Mouse (Mus musculus) lung, embryonic 15.5 days (tissue): ENCODE measurements around the gene Aak1. TPM values are rescaled to one million over a fixed set of nuclear protein-coding genes. Genes with fewer than 3 reads are reported as not detected.
A peak's percentile ranks its signal among the peaks of the same experiment; 100 is the strongest.

ENCODE experiments used
- ATAC-seq: fragments of 200-750 bp; cut with Nextera tagmentation; 2 replicates; pipeline ENCODE4 v1.8.0; 2017; ENCODE audit warnings: moderate number of reproducible peaks, borderline replicate concordance; ENCODE audit not compliant: low FRiP score, low TSS enrichment; ENCODE audit errors: extremely low read depth
- H3K27ac ChIP-seq: fragments of 300-500 bp; sonication (generic); 2 replicates; pipeline ENCODE4 v1.5.1; 2015; ENCODE audit warnings: moderate library complexity, mild to moderate bottlenecking, inconsistent platforms
- H3K27me3 ChIP-seq: fragments of 300-500 bp; sonication (generic); 2 replicates; pipeline ENCODE4 v1.6.1; 2015; ENCODE audit warnings: inconsistent platforms
- H3K36me3 ChIP-seq: fragments of 300-500 bp; sonication (generic); 2 replicates; pipeline ENCODE4 v1.6.1; 2015; ENCODE audit warnings: inconsistent platforms
- H3K4me1 ChIP-seq: fragments of 300-500 bp; sonication (generic); 2 replicates; pipeline ENCODE4 v1.6.1; 2015; ENCODE audit warnings: inconsistent platforms
- H3K4me2 ChIP-seq: fragments of 300-500 bp; sonication (generic); 2 replicates; pipeline ENCODE4 v1.6.1; 2015; ENCODE audit warnings: inconsistent platforms, mild to moderate bottlenecking, moderate library complexity
- H3K4me3 ChIP-seq: fragments of 300-500 bp; sonication (generic); 2 replicates; pipeline ENCODE4 v1.5.1; 2015; ENCODE audit warnings: mild to moderate bottlenecking, inconsistent platforms
- H3K9ac ChIP-seq: fragments of 300-500 bp; sonication (generic); 2 replicates; pipeline ENCODE4 v1.6.1; 2015; ENCODE audit warnings: inconsistent platforms
- H3K9me3 ChIP-seq: fragments of 300-500 bp; sonication (generic); 2 replicates; pipeline ENCODE4 v1.6.1; 2016; ENCODE audit warnings: inconsistent platforms
- WGBS: fragments of 180-500 bp; shearing (Covaris S2); methylation state at CpG from one replicate; pipeline ENCODE4 v1.1.7; 2015; 5-methylcytosine and 5-hydroxymethylcytosine counted together
- polyA plus RNA-seq: library from polyadenylated mRNA; unstranded; fragments of >200 nt; fragmentation: Nextera tagmentation; extraction: Ambion mirVana; gene quantifications from 2 replicates; pipeline ENCODE4 v1.2.1, GENCODE M21; 2015

Aak1 gene
- 12.0 and 17.2 TPM in 2 replicates for polyA plus RNA-seq

DNA sequence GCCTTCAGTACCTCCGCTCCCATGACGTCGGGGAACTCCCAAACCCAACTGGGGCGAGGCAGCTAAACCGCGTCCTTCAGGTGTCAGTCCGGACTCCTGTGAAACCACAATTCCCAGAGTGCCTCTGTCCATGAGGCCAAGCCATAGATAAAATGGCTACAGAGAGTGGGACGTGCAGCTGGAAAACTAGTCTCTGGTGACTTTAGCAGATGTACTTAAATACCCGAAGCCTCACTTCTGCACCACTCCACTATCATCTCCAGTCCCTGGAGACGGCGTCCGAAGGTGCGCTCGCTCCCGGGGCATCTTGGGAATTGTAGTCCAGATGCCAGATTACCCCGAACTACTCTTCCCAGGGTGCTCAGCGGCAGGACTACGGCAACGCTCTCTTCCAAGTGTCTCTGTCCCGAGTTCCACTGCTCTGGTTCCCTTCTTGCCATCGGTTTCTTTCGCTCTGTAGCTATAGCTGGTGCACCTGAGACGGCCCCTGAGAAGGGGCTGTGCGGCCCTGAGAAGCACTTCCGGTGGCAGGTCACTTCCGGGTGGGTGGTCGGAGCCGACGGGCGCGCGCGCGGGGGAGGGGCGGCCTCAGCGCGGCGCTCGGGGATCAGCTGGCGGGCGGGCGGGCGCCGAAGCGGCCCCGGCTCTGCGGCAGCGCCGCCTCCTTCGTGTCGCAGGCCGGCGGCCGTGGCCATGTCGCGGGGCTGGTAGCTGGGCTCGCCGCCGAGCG, at the start of gene Aak1:
Aak1 (plus strand) TSS at position 603 of the 730 bp plus-strand sequence.
- Histone ChIP-seq H3K4me1 (peaks cover 41% of the 10 kb centered on the region), H3K27ac (peak within 1 kb of the TSS; percentile 95), H3K4me2 (peak within 1 kb of the TSS; percentile 74), H3K36me3 (no peaks in the 10 kb centered on the region), H3K4me3 (peak within 1 kb of the TSS; percentile 84), H3K9ac (peak within 1 kb of the TSS; percentile 86), H3K9me3 (no peaks in the 10 kb centered on the region), H3K27me3 (no peaks in the 10 kb centered on the region)
- peak; percentile 89 for ATAC-seq
- WGBS = under 1% methylated on average over 44 of the region's 60 CpGs

DNA sequence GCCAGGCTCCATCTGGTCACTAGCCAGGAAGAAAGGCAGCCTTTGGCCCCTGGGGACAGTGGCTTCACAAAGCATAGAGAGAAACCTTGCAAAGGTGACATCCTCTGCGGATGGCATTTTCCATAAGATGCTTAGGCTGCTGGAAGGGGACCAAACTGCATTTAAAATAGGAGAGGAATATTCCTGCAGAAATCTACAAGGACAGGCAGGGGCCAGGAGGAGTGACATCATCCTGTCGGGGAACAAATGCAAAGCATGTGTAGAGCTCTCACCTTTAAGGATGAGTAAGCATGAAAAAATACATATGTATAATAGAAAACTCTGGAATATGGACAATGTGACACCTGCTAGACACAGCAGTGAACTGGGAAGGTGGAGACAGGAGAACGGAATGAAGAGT, 48.9 kb upstream of the Aak1 start:
- ATAC-seq = no peak
- H3K4me3 ChIP-seq = no peak overlapping the region

DNA sequence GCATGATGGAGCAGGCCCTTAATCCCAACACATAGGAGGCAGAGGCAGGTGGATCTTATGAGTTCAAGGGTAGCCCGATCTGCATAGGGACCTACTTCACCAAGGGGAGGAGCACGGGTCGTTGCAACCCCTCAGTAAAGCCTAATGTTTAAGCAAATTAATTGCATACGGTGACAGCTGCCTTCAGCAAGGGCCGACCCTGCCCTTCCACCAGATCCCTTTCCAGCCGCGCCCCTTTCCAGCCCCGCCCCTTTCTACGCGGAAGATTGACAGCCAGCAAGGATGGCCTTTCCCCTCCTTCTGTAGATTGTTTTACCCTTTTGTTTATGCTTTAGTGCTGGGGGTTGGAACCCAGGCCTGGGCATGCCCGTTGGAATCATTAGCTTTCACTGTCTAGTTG, 47.9 kb upstream of the Aak1 start:
- Histone ChIP-seq H3K36me3 (no peaks in the 10 kb centered on the region), H3K27me3 (no peaks in the 10 kb centered on the region), H3K4me2 (no peak overlapping the region), H3K4me1 (no peaks in the 10 kb centered on the region), H3K9ac (no peak overlapping the region), H3K27ac (no peak overlapping the region), H3K4me3 (no peak overlapping the region), H3K9me3 (no peaks in the 10 kb centered on the region)
- ATAC-seq = no peak
- WGBS = 42% methylated on average over 11 of the region's 11 CpGs

More for the DNA sequence above, 48.9 kb upstream of the Aak1 start:
- Histone ChIP-seq H3K4me2 (no peak overlapping the region), H3K4me1 (no peaks in the 10 kb centered on the region), H3K9me3 (no peaks in the 10 kb centered on the region), H3K27me3 (no peaks in the 10 kb centered on the region), H3K9ac (no peak overlapping the region), H3K36me3 (no peaks in the 10 kb centered on the region), H3K27ac (no peak overlapping the region)
- 91% methylated on average over 3 of the region's 3 CpGs for WGBS

DNA sequence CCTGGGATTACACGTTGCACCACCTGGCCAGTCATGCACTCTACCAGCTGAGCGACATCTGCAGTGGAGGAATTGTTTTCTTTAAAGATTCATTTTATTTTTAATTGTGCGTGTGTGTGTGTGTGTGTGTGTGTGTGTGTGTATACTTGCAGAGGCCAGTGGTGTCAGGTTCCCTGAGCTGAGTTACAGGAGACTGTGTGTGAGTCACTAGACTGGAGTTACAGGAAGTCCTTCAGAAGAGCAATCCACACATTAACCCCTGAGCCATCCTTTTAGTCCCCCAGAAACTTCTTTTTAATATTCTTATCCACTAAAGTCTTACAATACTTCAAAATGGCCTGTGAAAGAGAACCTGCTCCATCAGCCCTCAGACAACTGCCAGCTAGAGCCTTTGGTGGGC, 44.7 kb upstream of the Aak1 start:
- H3K4me3 ChIP-seq = no peak overlapping the region
- H3K4me1 ChIP-seq = peaks cover 3% of the 10 kb centered on the region
- no peak overlapping the region for H3K27ac ChIP-seq
- no peak overlapping the region for H3K4me2 ChIP-seq
- 60% methylated on average over 3 of the region's 3 CpGs for WGBS
- no peak for ATAC-seq
- no peaks in the 10 kb centered on the region for H3K27me3 ChIP-seq
- no peaks in the 10 kb centered on the region for H3K36me3 ChIP-seq
- H3K9me3 ChIP-seq = no peaks in the 10 kb centered on the region
- H3K9ac ChIP-seq = no peak overlapping the region

DNA sequence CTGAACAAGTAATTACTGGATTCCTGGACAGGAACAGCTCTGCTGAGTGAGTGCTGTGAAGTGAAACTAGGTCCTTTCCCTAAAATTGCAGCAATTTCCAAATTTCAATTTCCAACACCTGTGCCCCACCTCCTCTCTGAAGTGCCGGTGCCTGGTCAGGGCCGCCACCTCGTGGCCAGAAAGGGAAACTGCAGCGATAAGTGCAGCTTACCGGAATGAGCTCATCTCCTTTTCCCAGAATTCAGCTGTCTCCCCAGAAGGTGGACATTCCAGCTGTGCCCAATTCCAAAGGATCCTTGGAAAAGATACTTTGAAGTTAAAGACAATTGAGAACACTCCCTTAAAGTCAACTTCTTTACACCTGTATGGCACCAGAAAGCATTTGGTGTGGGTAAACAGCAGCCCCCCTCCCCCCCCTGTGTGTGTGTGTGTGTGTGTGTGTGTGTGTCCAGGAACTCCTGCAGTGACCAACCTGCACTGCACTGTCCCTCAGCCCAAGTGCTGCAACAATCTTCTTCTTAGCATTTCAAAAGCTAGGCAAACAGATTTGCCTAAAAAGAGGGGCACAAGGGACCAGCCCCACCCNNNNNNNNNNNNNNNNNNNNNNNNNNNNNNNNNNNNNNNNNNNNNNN, 42.7 kb upstream of the Aak1 start:
- under 1% methylated on average over 5 of the region's 5 CpGs for WGBS
- Histone ChIP-seq H3K36me3 (no peaks in the 10 kb centered on the region), H3K4me2 (no peak overlapping the region), H3K27me3 (no peaks in the 10 kb centered on the region), H3K4me3 (no peak overlapping the region), H3K9ac (no peak overlapping the region), H3K4me1 (peaks cover 9% of the 10 kb centered on the region), H3K9me3 (no peaks in the 10 kb centered on the region), H3K27ac (no peak overlapping the region)
- no peak for ATAC-seq

DNA sequence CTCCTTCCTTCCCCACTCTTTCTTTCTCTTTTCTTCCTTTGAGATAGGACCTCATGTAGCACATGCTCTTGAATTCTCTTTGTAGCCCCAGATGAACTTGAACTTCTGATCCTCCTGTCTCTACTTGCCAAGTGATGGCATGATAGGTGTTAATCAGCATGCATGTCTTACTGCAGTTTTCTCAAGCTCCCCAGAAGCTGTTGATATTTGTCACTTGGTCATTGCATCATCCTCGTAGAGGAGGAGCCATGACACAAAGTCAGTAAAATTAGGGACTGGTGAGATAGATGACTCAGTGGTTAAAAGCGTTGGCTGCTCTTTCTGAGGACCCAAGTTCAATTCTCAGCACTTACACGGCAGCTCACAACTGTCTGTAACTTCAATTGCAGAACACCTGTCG, 36.4 kb upstream of the Aak1 start:
- 42% methylated on average over 4 of the region's 4 CpGs for WGBS
- peaks cover 19% of the 10 kb centered on the region for H3K4me1 ChIP-seq

DNA sequence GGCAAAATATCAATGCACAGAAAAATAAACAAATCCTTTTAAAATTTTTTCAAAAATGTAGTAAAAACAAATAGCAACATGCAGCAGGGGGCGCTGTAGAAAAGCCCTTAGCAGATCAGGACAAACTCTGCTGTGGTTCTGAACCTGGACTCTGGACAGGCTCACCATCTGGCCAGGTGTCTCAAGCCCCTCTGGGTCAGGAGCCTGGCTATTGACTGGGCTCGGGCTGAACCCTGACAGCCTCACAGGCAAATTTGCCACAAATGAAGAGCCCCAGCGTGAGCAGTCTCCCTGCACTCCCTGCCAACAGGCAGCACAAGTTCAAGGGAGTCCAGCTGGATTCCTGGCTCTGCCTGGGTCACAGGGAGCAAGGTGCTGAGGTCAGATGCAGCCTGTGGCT, 36.0 kb upstream of the Aak1 start:
- 21% methylated on average over 3 of the region's 3 CpGs for WGBS
- Histone ChIP-seq H3K27ac (no peak overlapping the region), H3K9me3 (no peaks in the 10 kb centered on the region), H3K36me3 (no peaks in the 10 kb centered on the region), H3K27me3 (no peaks in the 10 kb centered on the region), H3K4me1 (peaks cover 19% of the 10 kb centered on the region), H3K4me2 (no peak overlapping the region), H3K9ac (no peak overlapping the region), H3K4me3 (no peak overlapping the region)
- no peak for ATAC-seq

More for the DNA sequence above, 36.4 kb upstream of the Aak1 start:
- H3K36me3 ChIP-seq = no peaks in the 10 kb centered on the region
- no peak overlapping the region for H3K9ac ChIP-seq
- no peaks in the 10 kb centered on the region for H3K27me3 ChIP-seq
- no peak for ATAC-seq
- no peak overlapping the region for H3K4me2 ChIP-seq
- H3K27ac ChIP-seq = no peak overlapping the region
- H3K9me3 ChIP-seq = no peaks in the 10 kb centered on the region
- H3K4me3 ChIP-seq = no peak overlapping the region

DNA sequence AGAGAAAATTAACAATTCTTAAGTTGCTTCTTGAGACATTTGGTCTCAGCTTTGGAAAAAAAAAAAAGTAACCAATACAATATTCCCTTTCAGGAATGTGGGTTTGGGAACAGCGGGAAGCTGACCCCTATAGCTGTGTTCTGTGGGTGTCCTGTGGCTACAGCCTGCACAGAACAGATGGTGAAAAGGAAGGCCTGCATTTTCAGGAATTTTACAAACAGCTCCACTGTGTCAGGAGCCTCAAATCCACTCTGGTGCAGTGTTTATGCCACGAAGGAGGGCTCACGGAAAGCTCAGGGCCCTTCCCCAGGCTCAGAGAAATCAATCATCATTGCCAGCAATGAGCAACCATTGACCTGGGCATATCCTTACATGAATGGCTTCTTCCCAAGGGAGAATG, 34.4 kb upstream of the Aak1 start:
- Histone ChIP-seq H3K36me3 (no peaks in the 10 kb centered on the region), H3K9me3 (no peaks in the 10 kb centered on the region), H3K9ac (no peak overlapping the region), H3K27me3 (no peaks in the 10 kb centered on the region), H3K27ac (no peak overlapping the region), H3K4me2 (peak overlapping the region; percentile 35; the same call in 1 of the 2 replicates), H3K4me3 (no peak overlapping the region), H3K4me1 (peaks cover 16% of the 10 kb centered on the region)
- ATAC-seq = no peak
- 40% methylated on average over 3 of the region's 3 CpGs for WGBS

DNA sequence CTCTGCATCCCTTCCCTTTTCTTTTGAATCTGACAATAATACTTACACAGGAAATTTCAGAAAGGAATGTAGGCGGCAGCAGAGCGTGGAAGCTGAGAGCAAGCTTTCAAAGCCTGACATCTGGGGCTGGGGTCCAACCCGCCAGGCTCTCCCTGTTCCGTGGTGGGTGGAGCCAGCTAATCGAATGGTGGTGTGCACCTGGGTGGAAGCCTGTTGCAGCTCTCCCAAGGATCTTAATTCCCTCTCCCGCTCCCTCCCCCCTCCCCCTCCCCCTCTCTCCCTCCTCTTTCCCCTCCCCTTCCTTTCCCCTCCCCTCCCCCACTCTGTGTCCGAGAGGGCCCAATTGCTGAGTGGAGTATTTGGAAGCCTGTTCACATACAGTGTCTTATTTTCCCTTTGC, 33.9 kb upstream of the Aak1 start:
- no peak for ATAC-seq
- Histone ChIP-seq H3K4me3 (no peak overlapping the region), H3K4me2 (peak overlapping the region; percentile 35; the same call in 1 of the 2 replicates), H3K4me1 (peaks cover 11% of the 10 kb centered on the region), H3K9ac (no peak overlapping the region), H3K9me3 (no peaks in the 10 kb centered on the region), H3K27me3 (no peaks in the 10 kb centered on the region), H3K27ac (no peak overlapping the region), H3K36me3 (no peaks in the 10 kb centered on the region)
- WGBS = 10% methylated on average over 7 of the region's 7 CpGs

DNA sequence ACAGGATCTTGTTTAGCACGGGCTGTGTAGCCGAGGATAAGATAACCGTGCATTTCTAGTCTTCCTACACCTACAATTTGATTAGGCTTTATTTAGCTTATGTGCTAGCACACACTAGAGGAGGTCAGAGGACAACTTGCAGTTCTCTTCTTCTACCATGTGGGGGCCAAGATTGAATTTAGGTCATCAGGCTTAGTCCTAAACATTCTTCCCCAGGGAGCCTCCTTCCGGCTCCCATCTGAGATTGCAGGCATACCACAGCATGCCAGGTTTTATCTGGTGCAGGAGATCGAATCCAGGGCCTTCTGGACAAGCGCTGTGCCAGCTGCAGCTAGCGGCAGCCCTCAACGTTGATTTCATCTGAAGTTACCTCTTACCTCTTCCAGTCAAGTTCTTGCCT, 32.7 kb upstream of the Aak1 start:
- no peak for ATAC-seq
- no peak overlapping the region for H3K4me2 ChIP-seq
- no peak overlapping the region for H3K9ac ChIP-seq
- no peaks in the 10 kb centered on the region for H3K27me3 ChIP-seq
- H3K36me3 ChIP-seq = no peaks in the 10 kb centered on the region
- peaks cover 11% of the 10 kb centered on the region for H3K4me1 ChIP-seq
- H3K4me3 ChIP-seq = no peak overlapping the region
- WGBS = 23% methylated on average over 8 of the region's 8 CpGs
- H3K9me3 ChIP-seq = no peaks in the 10 kb centered on the region
- H3K27ac ChIP-seq = no peak overlapping the region

DNA sequence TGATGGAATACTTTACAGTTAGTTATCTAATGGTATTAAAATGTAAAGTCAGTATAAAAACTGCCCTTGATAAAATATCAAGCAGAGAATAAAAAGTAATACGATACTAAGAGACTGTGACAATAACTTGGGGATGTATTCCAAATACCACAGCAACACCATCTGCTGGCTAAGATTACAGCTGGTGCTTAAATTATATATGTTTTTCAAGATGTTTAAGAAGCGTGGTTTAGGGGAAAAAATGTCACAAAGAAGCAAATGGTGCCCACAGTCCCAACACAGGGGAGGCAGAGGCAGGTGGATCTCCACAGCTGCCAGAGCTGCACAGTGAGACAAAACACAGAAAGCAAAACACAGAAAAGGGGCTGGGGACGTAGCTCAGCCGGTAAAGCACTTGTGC, 30.4 kb upstream of the Aak1 start:
- ATAC-seq = no peak
- H3K36me3 ChIP-seq = no peaks in the 10 kb centered on the region

DNA sequence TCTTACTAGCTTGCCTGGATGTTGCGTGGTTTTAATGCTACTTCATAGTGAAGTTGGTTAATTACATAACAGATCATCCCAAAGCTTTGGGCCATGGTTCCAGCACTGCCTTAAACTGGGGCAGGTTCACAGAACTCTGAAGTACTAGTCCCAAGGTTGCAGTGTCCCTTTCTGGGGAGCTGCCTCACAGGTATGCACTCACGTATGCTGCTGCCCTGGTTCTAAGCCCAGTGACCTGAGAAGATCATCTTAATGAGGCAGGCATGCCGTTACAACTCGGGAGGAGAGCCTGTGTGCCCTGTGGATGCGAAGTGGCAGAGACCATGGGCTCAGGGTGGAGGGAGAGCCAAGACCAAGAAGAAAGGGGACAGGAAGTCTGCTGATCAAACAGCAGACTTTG, 29.4 kb upstream of the Aak1 start:
- Histone ChIP-seq H3K9me3 (no peaks in the 10 kb centered on the region), H3K9ac (no peak overlapping the region), H3K4me2 (no peak overlapping the region), H3K27me3 (0 out of 2 replicates have a peak, but pooled peaks cover 4% of the 10 kb centered on the region), H3K4me3 (no peak overlapping the region), H3K4me1 (peaks cover 18% of the 10 kb centered on the region), H3K36me3 (no peaks in the 10 kb centered on the region), H3K27ac (no peak overlapping the region)
- ATAC-seq = no peak
- WGBS = 77% methylated on average over 5 of the region's 5 CpGs

More for the DNA sequence above, 30.4 kb upstream of the Aak1 start:
- no peak overlapping the region for H3K9ac ChIP-seq
- peaks cover 18% of the 10 kb centered on the region for H3K4me1 ChIP-seq
- H3K4me2 ChIP-seq = no peak overlapping the region
- H3K9me3 ChIP-seq = no peaks in the 10 kb centered on the region
- 0 out of 2 replicates have a peak, but pooled peaks cover 4% of the 10 kb centered on the region for H3K27me3 ChIP-seq
- H3K27ac ChIP-seq = no peak overlapping the region
- no peak overlapping the region for H3K4me3 ChIP-seq
- WGBS = 64% methylated on average over 4 of the region's 4 CpGs
